Mouse (Mus musculus) stomach, embryonic 15.5 days (tissue): ENCODE data around the gene Nsd1. TPM values are rescaled to one million over a fixed set of nuclear protein-coding genes. Genes with fewer than 3 reads are reported as not detected.
A peak's percentile ranks its signal among the peaks of the same experiment; 100 is the strongest.

Experiments
- ATAC-seq: fragments of 200-750 bp; cut with Nextera tagmentation; 2 replicates; pipeline ENCODE4 v1.8.0; 2017; ENCODE audit warnings: low read depth, moderate number of reproducible peaks, moderate TSS enrichment; ENCODE audit not compliant: insufficient read depth, low FRiP score
- H3K27ac ChIP-seq: fragments of 300-500 bp; sonication (generic); 2 replicates; pipeline ENCODE4 v1.5.1; 2015; ENCODE audit warnings: mild to moderate bottlenecking, inconsistent platforms
- H3K27me3 ChIP-seq: fragments of 300-500 bp; sonication (generic); replicated peaks from 2 replicates; pipeline ENCODE4 v1.6.1; 2015; ENCODE audit warnings: inconsistent platforms
- H3K36me3 ChIP-seq: fragments of 300-500 bp; sonication (generic); 2 replicates; pipeline ENCODE4 v1.6.1; 2015; ENCODE audit warnings: inconsistent platforms
- H3K4me1 ChIP-seq: fragments of 300-500 bp; sonication (generic); 2 replicates; pipeline ENCODE4 v1.6.1; 2015; ENCODE audit warnings: inconsistent platforms
- H3K4me2 ChIP-seq: fragments of 300-500 bp; sonication (generic); 2 replicates; pipeline ENCODE4 v1.6.1; 2015; ENCODE audit warnings: mild to moderate bottlenecking, inconsistent platforms
- H3K4me3 ChIP-seq: fragments of 300-500 bp; sonication (generic); replicated peaks from 2 replicates; pipeline ENCODE4 v1.5.1; 2015; ENCODE audit warnings: inconsistent platforms
- H3K9ac ChIP-seq: fragments of 300-500 bp; sonication (generic); 2 replicates; pipeline ENCODE4 v1.6.1; 2015; ENCODE audit warnings: inconsistent platforms
- H3K9me3 ChIP-seq: fragments of 300-500 bp; sonication (generic); 2 replicates; pipeline ENCODE4 v1.6.1; 2016; ENCODE audit warnings: inconsistent platforms
- WGBS: fragments of 180-500 bp; shearing (Covaris S2); methylation state at CpG from one replicate; pipeline ENCODE4 v1.1.7; 2015; 5-methylcytosine and 5-hydroxymethylcytosine counted together
- polyA plus RNA-seq: library from polyadenylated mRNA; unstranded; fragments of >200 nt; fragmentation: Nextera tagmentation; extraction: Ambion mirVana; gene quantifications from 2 replicates; pipeline ENCODE4 v1.2.1, GENCODE M21; 2015

The Nsd1 gene
- polyA plus RNA-seq, 1 experiment from 2014 or later = 57.0 TPM

DNA sequence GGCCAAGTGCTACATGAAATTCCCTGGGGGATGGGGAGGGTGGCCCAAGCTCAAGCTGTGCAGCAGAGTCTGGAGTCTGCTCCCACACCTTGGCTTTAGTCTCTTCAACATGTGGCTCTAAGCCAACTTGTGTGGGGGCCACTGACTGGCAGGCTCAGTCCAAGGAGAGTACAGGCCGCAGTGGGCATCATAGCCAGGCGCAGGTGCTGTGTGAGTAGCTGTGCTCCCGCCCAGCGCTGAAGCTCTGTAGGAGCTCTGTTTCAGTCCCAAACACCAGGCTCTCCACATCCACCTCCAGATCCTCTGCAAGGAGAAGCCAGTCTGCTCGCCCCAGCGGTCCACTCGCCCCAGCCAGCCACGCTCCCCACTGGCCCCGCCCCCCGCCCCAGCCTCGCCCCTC, 116.0 kb downstream of the Nsd1 start:
- Histone ChIP-seq H3K9me3 (no peaks in the 10 kb centered on the region), H3K9ac (no peak overlapping the region), H3K27ac (no peak overlapping the region), H3K27me3 (no peaks in the 10 kb centered on the region), H3K4me1 (peaks cover 62% of the 10 kb centered on the region), H3K4me3 (no peak overlapping the region), H3K36me3 (peaks cover 29% of the 10 kb centered on the region), H3K4me2 (no peak overlapping the region)
- 80% methylated on average over 11 of the region's 11 CpGs for WGBS
- no peak for ATAC-seq

DNA sequence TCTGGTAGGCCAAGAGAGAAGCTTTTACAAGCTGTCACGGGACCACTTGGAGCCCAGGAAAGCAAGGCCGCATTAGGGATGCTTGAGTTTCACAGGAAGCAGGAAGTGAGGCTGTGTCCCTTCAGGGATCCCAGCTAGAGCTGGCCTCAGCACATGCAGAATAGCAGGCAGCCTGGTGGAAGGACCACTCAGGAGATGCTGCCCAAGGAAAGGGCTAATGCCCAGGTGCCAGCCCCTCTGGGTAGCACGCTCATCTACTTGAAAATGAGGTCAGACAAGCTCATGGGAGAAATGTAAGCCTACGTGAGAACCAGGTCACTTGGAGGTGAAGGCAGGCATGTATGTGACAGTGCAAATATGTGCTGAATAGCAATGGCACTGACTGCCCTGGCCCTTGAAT, 117.6 kb downstream of the Nsd1 start:
- 36% methylated on average over 4 of the region's 4 CpGs for WGBS
- peaks cover 56% of the 10 kb centered on the region for H3K4me1 ChIP-seq
- H3K27me3 ChIP-seq = no peaks in the 10 kb centered on the region
- H3K9ac ChIP-seq = no peak overlapping the region
- H3K4me2 ChIP-seq = peak overlapping the region; percentile 4; the same call in 1 of the 2 replicates
- peaks cover 29% of the 10 kb centered on the region for H3K36me3 ChIP-seq
- peak overlapping the region; percentile 36 for H3K27ac ChIP-seq
- no peak for ATAC-seq
- no peaks in the 10 kb centered on the region for H3K9me3 ChIP-seq
- H3K4me3 ChIP-seq = no peak overlapping the region

DNA sequence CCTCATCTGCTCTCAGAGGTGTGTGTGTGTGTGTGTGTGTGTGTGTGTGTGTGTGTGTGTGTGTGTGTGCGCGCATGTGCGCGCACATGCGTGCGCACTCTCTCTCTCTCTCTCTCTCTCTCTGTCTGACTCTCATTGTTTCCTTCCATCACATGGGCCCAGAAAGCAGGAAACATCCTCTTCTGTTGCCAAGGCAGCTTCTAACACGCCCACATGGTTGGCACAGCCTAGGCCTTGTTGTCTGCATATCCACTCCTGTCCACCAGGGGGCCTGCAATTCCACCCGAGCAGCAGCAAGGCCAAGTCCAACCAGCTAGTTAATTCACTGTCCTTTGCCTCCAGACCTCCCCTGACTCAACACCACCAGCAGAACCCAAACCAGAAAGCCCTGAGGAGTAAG, 118.1 kb downstream of the Nsd1 start:
- WGBS = 38% methylated on average over 6 of the region's 8 CpGs
- Histone ChIP-seq H3K27me3 (no peaks in the 10 kb centered on the region), H3K4me3 (peak overlapping the region; percentile 75; the same call in 1 of the 2 replicates), H3K4me2 (peak overlapping the region; percentile 96; the same call in 1 of the 2 replicates), H3K4me1 (peaks cover 56% of the 10 kb centered on the region), H3K27ac (peak overlapping the region; percentile 36; the same call in 1 of the 2 replicates), H3K9me3 (no peaks in the 10 kb centered on the region), H3K36me3 (peaks cover 29% of the 10 kb centered on the region), H3K9ac (no peak overlapping the region; the same call in 1 of the 2 replicates)
- ATAC-seq = peak; percentile 24; the same call in 1 of the 2 replicates

DNA sequence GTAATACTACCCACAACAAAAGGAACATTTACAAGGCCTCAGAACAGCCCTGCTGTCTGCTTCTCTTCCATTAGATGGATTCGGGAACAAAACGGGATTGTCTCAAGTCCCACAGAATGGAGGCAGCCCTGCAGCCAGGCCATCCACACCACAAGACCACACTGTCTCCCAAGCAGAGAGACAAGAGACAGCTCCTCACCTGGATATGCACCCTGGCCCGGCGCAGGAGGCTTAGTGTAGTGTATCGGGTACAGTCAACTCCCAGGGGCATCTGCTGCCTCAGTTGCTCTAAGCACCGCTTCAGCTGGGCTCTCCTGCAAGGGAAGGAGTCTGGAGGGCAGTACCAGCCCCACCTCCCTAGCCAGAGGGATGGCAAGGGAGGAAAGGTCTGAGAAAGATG, 118.6 kb downstream of the Nsd1 start:
- WGBS = 88% methylated on average over 6 of the region's 6 CpGs
- H3K9ac ChIP-seq = peak overlapping the region; percentile 30

DNA sequence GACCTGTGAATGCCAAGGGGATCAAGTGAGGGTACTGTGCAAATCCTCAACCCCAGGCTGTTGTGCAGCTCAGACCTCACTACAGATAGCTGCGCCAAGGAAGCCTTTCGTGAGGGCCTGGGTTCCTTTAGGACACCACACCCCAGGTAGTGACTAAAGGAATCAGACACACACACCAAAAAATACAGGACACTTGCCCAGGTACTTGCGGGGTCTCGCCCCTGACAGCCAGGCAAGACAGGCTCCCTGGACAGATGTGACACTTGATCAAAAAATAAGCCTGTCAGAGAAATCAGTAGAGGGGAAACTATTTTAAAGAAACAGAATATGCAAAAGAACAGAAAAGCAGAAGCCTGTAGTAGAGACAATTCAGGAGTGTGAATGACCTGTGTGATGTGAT, 119.1 kb downstream of the Nsd1 start:
- Histone ChIP-seq H3K36me3 (peaks cover 22% of the 10 kb centered on the region), H3K27me3 (no peaks in the 10 kb centered on the region), H3K4me1 (peaks cover 47% of the 10 kb centered on the region), H3K4me3 (peak overlapping the region; percentile 75), H3K9me3 (no peaks in the 10 kb centered on the region), H3K27ac (no peak overlapping the region), H3K9ac (peak overlapping the region; percentile 30; the same call in 1 of the 2 replicates), H3K4me2 (peak overlapping the region; percentile 96)
- WGBS = 74% methylated on average over 4 of the region's 4 CpGs
- ATAC-seq = no peak

More for the DNA sequence above, 118.6 kb downstream of the Nsd1 start:
- H3K4me1 ChIP-seq = peaks cover 51% of the 10 kb centered on the region
- H3K36me3 ChIP-seq = peaks cover 27% of the 10 kb centered on the region
- peak overlapping the region; percentile 75 for H3K4me3 ChIP-seq
- H3K4me2 ChIP-seq = peak overlapping the region; percentile 96
- no peaks in the 10 kb centered on the region for H3K27me3 ChIP-seq
- no peak overlapping the region for H3K27ac ChIP-seq
- H3K9me3 ChIP-seq = no peaks in the 10 kb centered on the region
- ATAC-seq = no peak

DNA sequence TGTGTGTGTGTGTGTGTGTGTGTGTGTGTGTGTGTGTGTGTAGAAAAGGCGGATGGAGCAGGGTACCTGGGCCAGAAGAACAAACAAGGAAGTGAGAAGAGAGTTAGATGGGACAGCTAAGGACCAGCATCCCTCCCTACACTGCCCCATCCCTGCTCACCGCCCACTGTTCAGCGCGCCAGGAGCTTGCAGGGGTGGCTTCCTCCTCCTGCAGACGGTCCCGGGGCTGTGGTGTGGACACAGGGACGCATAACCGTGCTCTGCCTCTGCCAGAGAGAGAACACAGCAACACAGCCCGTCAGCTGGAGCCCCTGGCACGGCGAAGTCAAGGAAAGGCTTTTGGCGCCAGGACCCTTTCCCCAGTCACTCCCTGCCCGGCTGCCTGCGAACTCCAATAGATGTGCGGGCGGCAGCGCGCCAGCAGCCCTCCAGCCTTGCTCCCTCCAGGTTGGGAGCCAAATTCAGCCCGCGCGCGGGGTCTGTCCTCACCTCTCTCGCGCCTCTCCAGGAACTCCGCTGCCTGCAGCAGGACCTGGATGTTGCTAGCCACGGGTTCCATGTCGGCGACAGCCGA, 119.6 kb downstream of the Nsd1 start:
- Histone ChIP-seq H3K4me1 (peaks cover 41% of the 10 kb centered on the region), H3K9ac (peak overlapping the region; percentile 46), H3K27me3 (no peaks in the 10 kb centered on the region), H3K9me3 (no peaks in the 10 kb centered on the region), H3K4me3 (peak overlapping the region; percentile 75), H3K4me2 (peak overlapping the region; percentile 96), H3K27ac (peak overlapping the region; percentile 73), H3K36me3 (peaks cover 17% of the 10 kb centered on the region)
- ATAC-seq = no peak
- WGBS = under 1% methylated on average over 27 of the region's 29 CpGs

DNA sequence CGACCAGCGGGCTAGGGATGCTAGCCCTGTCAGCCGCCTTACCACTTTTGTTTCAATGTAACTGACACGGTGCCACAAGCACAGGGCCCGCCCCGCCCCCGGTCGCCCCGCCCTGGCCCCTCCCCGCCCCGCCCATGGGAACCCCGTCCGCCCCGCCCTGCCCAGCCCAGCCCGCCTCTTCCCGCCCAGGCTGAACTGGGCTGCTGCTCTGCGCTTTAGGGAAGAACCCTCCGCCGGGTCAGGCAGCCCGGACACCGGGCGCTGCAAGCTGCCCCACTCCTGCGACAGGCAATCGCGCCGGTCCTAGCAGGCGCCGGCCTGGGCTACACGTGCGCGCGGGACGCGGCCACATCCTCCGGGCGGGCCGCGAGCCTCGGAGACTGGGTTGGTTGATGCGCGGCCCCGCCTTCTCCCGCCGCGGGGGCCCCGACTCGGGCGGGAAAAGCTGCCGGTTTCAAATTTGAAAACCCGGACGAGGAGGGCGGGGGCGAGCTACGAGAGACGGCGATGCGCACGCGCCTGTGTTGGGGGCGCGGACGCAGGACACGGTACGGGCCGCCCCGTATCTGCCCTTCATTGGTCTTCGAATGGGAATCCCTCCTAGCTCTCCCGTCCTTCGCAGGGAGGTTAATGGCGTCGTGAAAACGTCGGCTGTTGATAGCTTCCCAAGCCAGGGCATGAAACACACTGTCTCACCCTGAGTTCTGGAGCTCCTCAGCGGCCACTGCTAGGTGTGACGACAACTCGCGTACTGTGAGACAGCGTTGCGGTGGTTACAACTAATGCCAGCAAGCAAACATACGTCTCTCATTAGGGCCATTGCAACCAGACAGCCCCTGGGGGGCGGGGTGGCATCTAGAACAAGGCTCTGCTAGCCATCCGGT, 120.3 kb downstream of the Nsd1 start, which contains the start of gene Mxd3:
Gene Mxd3 (minus strand): TSS at position 141 of the 884 bp plus-strand sequence.
- Histone ChIP-seq H3K4me3 (peak within 1 kb of the TSS; percentile 75), H3K36me3 (peaks cover 13% of the 10 kb centered on the region; the same call in 1 of the 2 replicates), H3K9ac (peak within 1 kb of the TSS; percentile 52), H3K4me2 (peak within 1 kb of the TSS; percentile 96), H3K27me3 (no peaks in the 10 kb centered on the region), H3K4me1 (peaks cover 37% of the 10 kb centered on the region), H3K27ac (peak within 1 kb of the TSS; percentile 94), H3K9me3 (no peaks in the 10 kb centered on the region)
- under 1% methylated on average over 82 of the region's 82 CpGs for WGBS
- ATAC-seq = peak; percentile 86

DNA sequence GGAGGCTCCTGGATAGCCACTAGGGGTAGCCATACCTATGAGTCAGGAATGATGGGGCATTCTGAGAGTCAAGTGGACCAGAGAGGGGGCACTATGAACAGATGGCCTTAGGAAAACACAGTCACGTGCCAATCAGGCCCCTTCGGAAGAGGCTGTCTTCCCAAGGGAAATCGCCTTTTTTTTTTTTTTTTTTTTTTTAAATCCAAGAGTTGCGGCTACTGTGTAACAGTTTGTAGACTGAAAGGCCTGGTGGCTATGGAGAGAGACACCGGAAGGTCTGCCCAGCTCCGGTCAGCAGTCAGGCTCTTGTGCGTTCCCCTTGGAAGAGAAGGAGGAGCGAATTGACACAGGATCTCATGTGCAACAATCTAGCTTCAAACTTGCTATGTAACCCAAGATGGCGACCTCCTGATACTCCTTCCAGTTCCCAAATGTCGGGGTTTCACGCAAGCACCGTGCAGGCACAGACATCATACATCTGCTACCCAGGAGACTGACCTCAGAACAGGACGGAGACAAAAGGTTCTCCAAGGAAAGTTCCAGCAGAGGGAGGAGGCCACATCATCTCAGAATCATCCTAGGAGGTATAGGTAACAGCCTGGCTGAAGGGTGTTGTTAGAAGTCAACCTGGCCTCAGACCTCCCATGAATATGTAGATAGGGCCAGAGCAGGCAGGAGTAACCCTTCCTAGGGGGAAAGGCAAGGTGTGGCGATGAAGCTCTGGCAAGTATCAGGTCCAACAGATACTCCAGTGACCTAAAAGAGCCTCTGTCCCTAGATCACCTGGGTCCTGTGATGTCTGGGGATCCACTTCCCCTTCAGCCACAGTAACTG, 121.2 kb downstream of the Nsd1 start:
- Histone ChIP-seq H3K4me2 (peak overlapping the region; percentile 96), H3K4me1 (peaks cover 33% of the 10 kb centered on the region), H3K9me3 (no peaks in the 10 kb centered on the region), H3K9ac (0 out of 2 replicates have a peak overlapping the region, but pooled peaks have one; percentile 21), H3K27me3 (no peaks in the 10 kb centered on the region), H3K27ac (peak overlapping the region; percentile 94; the same call in 1 of the 2 replicates), H3K36me3 (peaks cover 5% of the 10 kb centered on the region; the same call in 1 of the 2 replicates), H3K4me3 (peak overlapping the region; percentile 75)
- WGBS = 45% methylated on average over 14 of the region's 14 CpGs
- no peak for ATAC-seq

DNA sequence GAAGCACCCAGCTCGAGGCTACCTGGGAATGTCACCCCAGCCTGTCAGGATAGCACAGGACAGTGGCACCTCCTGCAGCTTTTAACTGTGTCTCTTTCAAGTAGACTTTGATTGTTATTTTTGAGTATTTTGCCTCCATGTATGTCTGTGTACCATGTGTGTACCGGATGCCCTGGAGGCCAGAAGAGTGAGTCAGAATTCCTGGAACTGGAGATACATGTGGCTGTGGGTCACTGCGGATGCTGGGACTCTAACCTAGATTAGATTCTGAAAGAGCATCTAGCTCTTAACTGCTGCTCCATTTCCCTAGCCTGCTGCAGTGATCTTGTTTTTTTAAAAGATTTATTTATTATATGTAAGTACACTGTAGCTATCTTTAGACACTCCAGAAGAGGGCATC, 122.7 kb downstream of the Nsd1 start:
- ATAC-seq = no peak
- no peak overlapping the region for H3K27ac ChIP-seq
- H3K36me3 ChIP-seq = no peaks in the 10 kb centered on the region
- peaks cover 23% of the 10 kb centered on the region for H3K4me1 ChIP-seq
- WGBS = 83% methylated on average over 3 of the region's 3 CpGs
- H3K27me3 ChIP-seq = no peaks in the 10 kb centered on the region
- no peaks in the 10 kb centered on the region for H3K9me3 ChIP-seq
- no peak overlapping the region for H3K4me2 ChIP-seq
- no peak overlapping the region for H3K9ac ChIP-seq
- H3K4me3 ChIP-seq = no peak overlapping the region

DNA sequence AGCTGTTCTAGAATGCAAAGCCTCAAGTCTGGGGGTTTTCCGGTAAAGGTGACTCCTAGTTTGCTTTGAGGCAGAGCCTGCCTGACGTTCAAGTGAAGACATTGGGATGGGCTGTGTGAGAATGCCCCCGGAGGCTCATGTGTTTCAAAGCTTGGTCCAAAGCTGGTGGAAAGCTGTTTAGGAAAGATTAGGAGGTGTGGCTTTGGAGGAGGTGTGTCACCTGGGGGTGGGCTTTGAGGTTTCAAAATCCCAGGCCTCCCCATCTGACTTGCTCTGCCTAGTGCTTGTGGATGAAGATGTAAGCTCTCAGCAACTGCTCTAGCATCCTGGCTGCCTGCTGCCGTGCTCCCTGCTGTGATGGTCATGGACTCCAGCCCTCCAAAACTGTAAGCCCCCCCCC, 126.1 kb downstream of the Nsd1 start:
- no peaks in the 10 kb centered on the region for H3K36me3 ChIP-seq
- no peak for ATAC-seq
- no peaks in the 10 kb centered on the region for H3K27me3 ChIP-seq
- H3K27ac ChIP-seq = no peak overlapping the region
- no peak overlapping the region for H3K9ac ChIP-seq
- 89% methylated on average over 4 of the region's 4 CpGs for WGBS
- no peak overlapping the region for H3K4me3 ChIP-seq
- no peaks in the 10 kb centered on the region for H3K4me1 ChIP-seq
- no peak overlapping the region for H3K4me2 ChIP-seq
- H3K9me3 ChIP-seq = no peaks in the 10 kb centered on the region

DNA sequence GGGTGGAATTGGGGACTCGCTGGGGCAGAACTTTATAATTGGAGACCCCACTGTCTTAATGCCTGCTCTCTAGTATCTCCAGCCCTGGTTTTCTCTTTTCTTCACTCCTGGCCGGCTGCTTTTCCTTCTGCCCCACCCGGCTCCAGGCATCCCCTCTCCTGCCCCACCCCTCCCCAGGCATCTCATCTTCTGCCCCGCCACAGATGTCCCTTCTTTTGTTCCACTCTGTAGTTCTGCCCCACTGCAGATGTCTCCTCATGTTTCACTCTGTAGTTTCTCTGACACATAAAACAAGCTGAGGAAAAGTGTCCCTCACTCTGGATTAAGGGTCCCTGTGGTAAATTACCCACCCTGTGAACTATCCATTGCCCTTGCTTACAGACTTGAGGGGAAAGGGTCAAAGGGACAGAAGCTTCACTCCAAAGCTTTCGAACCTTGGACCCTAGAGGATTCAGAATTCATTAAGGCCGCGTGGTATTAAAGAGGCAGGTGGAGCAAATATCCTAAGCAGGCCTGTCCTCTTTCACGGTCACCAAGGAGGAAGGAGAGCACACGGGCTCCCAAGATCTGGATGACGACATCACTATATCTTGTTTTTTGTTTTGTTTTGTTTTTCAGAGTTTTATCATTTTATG, 127.9 kb downstream of the Nsd1 start:
- ATAC-seq = no peak
- H3K4me3 ChIP-seq = no peak overlapping the region

More for the DNA sequence above, 127.9 kb downstream of the Nsd1 start:
- 0 out of 2 replicates have a peak, but pooled peaks cover 1% of the 10 kb centered on the region for H3K4me1 ChIP-seq
- 72% methylated on average over 10 of the region's 10 CpGs for WGBS
- no peaks in the 10 kb centered on the region for H3K27me3 ChIP-seq
- H3K36me3 ChIP-seq = no peaks in the 10 kb centered on the region
- H3K9ac ChIP-seq = no peak overlapping the region
- no peak overlapping the region for H3K27ac ChIP-seq
- H3K4me2 ChIP-seq = no peak overlapping the region
- no peaks in the 10 kb centered on the region for H3K9me3 ChIP-seq
